Mouse (Mus musculus): ENCODE data around the gene Sec61g.
"Not testable (repeated sequence)": the region's sequence is repeated elsewhere in the genome, so short reads cannot be mapped to it uniquely, and the experiment has no call there.

Sec61g gene

DNA sequence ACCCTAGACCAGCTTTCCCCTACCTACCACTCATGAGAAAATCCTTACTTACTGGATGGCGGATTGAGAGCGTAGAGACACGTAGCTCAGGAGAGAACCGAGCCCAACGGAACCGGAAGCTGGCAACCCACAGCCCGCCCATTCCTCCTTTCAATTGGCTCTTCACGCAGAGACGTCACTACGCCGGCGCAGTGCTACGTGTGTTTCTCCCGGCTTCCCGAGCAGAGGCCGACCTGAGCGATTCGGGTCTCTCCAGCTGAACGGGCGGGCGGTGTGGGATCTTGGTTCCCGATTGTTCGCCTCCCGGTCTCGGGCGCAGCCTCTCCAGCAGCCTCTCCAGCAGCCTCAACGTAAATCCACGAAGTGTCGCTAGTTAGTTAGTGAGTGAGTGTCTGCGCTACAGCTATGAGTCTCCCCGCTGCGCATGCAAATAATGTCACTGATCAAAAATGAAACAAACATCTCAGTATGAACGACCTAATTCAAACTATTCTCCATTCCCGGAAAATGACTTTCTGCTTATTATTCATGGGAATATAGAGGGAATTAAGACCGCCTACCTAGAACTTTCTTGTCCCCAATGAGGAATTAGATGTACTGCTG lies at the start of gene Sec61g:
Gene Sec61g (minus strand): TSS at position 433 of the 603 bp plus-strand sequence.
- DNase-seq = peak; percentile 95

DNA sequence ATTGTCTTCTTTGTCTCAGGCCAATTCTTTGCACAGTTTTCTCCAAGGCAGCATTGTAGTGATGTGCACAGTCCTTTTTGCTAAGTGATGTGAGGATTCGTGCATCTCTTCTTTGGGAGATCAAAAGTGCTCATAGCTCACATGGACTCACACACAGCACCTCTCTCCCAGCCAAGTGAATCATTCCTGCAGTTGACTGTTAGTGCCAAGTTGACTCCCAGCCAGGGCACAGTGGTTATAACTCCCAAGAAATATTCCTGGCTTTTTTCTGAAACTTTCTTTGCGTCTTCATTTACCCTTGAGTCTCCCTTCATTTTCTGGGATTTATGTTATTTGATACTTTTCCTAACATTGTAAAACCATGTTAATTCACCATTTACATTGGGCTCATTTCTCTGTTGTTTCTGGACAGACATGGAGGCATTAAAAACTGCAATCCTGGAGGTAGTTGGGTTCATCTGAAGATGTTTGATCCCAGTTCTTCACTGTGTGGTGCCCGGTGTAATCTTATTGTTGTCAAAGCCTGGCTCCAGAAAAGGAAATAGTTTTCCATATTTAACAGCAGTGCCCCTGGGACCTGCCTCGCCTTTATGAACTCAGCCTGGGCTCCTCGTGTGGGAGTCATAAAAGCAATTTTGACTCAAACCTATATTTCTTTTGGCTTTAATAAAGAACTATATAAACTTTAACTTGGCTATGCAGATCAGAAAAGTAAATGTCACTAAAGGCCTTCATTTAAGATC lies 38.3 kb upstream of the Sec61g start:
- peak; percentile 8 to 37 for DNase-seq

- DNase-seq = no peak
Observed at GRCm38 (mm10) chr11:16537379-16537778, 29.1 kb upstream of the Sec61g start.

GRCm38 (mm10) chr11:16534582-16535553 lies 26.6 kb upstream of the Sec61g start:
- no peak for DNase-seq

DNA sequence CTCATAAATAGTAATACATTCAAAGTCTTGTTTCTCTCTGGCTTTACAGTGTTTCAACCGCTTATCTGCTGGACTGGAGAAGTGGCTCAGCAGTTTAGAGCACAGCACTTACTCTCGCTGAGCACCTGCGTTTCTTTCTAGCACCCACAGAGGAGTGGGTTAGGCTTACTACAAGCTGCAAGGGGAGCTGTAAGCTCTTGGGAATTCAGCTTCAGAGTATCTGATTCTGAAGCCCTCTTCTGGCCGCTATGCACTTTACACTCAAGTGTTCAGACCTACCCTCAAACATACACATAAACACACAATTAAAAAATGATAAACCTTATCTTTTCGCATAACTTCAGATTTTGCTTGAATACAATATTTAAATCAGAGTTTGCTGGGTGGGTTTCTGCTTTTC lies 24.6 kb upstream of the Sec61g start:
- DNase-seq = peak in 1 of 2 experiments; percentile 11

DNA sequence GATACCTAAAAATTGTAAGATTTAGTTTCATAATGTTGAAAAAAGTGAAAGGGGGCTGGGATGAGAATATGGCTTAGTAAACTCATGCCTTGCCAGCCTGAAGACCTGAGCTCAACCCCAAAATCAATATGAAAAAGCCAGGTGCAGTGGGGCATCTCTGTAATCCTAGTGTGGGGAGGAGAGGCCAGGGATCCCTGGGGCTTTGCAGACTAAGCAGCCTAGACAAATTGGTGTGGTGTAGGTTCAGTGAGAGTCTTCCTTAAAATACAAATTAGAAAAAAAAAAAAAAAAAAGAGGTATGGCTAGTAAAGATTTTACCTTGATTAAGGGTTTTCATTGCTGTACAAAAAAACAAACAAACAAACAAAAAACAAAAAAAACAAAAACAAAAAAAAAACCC lies 20.6 kb upstream of the Sec61g start:
- DNase-seq = no peak

DNA sequence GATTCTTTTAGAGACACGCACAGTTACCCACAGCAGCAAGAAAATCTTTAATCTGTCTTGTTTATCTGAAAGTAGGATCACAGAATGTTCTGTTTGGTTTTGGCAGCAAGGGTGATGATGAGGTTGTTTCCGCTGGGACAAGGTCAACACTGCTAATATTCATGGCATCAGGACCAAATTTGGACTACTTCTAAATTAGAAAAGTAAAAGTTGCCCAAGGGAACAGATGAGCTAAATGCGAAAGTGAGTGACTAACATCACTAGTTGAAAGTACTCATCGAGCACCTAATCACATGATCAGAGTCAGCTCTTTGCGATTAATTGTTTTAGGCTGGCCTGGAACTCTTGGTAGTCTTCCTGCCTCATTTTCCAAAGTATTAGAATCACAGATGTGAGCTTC lies 20.1 kb upstream of the Sec61g start:
- no peak for DNase-seq

DNA sequence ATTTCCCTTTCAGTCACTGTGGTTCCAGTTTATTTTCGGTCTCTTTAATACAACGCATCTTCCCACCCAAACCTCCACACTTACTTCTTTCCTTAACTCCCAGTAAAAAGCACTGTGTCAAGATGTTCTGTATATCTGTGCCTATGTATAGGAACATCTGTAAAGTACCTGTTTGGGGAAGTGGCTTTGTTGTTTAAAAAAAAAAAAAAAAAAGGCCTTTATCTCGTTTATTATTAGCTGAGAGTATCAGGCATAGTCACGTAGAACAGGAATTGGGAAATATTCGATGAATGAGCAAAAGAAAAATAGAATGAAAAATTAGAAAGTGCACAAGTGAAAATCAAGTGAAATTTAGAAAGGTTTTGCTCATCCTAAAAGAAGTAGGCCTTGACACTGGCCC lies 19.5 kb upstream of the Sec61g start:
- DNase-seq = no peak

DNA sequence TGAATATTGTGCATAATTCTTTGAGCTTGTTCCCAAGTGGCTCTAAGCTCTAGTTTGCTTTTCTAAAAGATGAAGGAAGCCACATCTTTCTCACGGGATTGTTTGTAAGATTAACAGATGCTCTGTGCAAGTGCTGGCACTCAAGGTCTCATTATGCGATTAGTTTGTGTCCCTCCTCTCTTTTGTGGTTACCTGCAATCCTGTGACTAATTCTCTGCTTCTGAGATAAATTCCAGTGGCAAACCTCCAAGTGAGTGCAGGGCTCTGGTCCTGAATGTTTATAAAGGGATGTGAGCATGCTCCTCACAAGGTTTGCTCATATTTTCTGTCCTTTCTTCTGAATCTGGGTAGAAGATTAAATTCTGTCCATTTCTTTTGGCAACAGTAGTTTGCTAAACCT lies 18.2 kb upstream of the Sec61g start:
- DNase-seq = no peak

DNA sequence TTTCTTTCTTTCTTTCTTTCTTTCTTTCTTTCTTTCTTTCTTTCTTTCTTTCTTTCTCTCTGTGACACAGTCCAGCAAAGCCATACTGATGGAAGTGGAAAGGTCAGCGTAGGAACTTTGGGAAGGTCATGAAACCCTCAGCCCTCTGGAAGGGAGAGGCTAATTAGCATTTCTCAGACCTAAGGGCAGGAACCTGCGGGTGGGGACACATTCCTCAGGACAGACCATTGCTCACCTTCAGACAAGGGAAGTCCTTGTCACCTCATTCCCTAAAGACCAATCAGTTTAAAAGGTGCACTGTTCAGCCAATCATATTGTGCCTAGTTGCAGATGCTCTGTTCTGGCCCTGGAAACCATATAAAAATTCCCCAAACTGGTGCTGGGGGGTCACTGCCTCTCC lies 17.4 kb upstream of the Sec61g start:
- DNase-seq = no peak

GRCm38 (mm10) chr11:16524917-16525640 lies 16.8 kb upstream of the Sec61g start:
- DNase-seq = peak; percentile 79 to 90

- not testable (repeated sequence) for DNase-seq
Observed at GRCm38 (mm10) chr11:16515081-16515480, 6.8 kb upstream of the Sec61g start.

- DNase-seq = not testable (repeated sequence)
Observed at GRCm38 (mm10) chr11:16514221-16514620, 5.9 kb upstream of the Sec61g start.

GRCm38 (mm10) chr11:16507385-16508051 lies 766 bp downstream of the Sec61g start:
- no peak for DNase-seq

DNA sequence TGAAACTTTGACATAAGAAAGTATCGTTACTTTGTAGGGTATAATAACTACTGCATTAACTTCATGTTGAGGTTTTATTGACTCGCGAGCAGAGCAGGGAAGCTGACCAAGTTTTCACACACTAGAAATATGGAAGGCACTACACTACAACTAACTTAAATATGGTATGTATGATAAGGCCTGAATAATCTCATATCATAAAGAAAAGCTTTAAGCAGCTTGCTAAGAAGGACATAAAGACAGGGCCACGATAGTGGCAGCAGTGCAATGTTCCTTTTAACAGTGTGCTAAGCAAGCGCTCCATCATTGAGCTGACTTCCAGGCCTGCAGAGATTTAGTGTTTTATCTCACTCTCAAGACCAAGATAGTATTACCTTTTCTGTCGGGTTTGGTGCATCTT lies 2.3 kb downstream of the Sec61g start:
- DNase-seq = no peak

- DNase-seq = no peak
Observed at GRCm38 (mm10) chr11:16503150-16503549, 5.1 kb downstream of the Sec61g start.

DNA sequence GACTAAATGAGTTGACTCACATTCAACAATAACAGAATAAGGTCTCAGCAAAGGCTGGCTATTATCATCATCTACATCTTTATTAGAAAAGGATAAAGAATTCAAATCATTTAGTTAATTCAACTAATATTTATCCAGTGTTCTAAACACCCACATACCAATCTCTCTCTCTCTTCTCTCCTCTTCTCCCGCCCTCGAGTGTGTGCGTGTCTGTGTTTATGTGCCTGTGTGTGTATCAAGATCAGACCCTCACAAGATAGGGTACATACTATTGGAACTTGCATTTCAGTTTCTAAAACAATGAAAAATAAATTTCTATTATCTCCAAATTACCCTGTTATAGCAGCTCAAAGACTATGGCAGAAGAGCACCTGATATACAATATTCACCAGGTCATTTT lies 5.5 kb downstream of the Sec61g start:
- no peak for DNase-seq

DNA sequence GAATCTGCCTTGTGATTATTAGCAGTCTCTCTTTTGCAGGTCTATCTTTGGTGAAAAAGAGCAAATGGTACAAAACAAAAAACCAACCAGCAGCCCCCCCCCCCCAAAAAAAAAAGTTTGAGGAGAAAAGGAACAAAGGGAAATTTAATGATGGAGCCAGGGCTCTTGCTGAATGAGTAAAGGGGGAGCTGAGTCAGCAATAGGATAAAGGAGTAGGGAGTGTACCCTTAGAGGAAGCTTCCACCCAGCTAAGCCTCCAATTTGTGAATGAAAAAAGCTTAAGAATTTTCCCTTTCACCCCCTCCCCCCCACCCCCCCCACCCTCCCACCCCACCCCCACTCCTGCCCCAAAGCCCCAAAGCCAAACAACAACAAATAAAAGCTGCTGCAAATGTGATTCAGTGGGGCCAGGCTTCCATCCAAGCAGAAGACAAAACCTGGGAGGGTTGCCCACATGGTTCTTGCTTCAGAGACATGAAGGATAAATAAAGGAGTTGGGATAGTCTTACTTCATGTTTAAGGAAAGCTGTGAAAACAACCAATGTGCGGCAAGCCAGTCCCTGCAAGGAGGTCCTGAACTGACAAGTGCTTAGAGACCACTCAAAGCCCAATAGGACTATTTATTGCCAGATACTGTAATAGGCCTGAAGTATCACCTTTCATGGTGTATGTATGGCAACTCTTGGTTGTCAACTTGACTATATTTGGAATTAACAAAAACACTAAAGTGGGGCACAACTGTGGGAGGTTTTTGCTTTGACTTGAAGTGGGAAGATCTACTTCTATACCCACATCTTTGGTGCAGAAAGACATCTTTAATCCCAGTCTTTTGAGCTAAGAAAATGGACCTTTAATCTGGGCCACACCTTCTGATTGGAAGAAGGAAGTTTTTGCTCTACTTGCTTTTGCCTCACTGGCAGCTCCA lies 9.3 kb downstream of the Sec61g start:
- no peak for DNase-seq
